Mouse (Mus musculus): ENCODE results near the gene Gm45062. TPM values are rescaled to one million over a fixed set of nuclear protein-coding genes. Genes with fewer than 3 reads are reported as not detected.

The Gm45062 gene
- polyA plus RNA-seq (2015; fragmentation: Nextera tagmentation; extraction: Ambion mirVana), result 2.1 and 3.3 TPM in 2 replicates

- WGBS, result 1% methylated on average over 59 of the region's 64 CpGs
- DNase-seq (ENCODE audit: low spot score) (peak; percentile 99), ATAC-seq (peak; percentile 100)
- H3K4me2 ChIP-seq (replicated peaks; ENCODE audit: low read depth, low read length), result peak within 1 kb of the TSS; percentile 77
- H3K9me3 ChIP-seq (ENCODE audit: low read length), result no peaks in the 10 kb centered on the region
- no peaks in the 10 kb centered on the region for H3K27me3 ChIP-seq (replicated peaks; ENCODE audit: insufficient read depth, low read length)
- peak within 1 kb of the TSS; percentile 79 for H3K27ac ChIP-seq (ENCODE audit: low read length)
- TF ChIP-seq CTCF (IDR thresholded peaks at IDR 0.05) (no peak), EP300 (IDR thresholded peaks at IDR 0.05) (peak; percentile 34; the same call in 1 of the 2 replicates)
- peak within 1 kb of the TSS; percentile 88 for H3K4me3 ChIP-seq (ENCODE audit: low read depth, low read length)
- H3K4me1 ChIP-seq (ENCODE audit: insufficient read depth, low read depth, low read length), result no peaks in the 10 kb centered on the region; the same call in 1 of the 2 replicates
- peak within 1 kb of the TSS; percentile 68 for H3K9ac ChIP-seq (replicated peaks; ENCODE audit: low read depth)
- H3K36me3 ChIP-seq (ENCODE audit: insufficient read depth, low read length), result no peaks in the 10 kb centered on the region; the same call in 1 of the 2 replicates
Observed at GRCm38 (mm10) chr6:8259004-8259666, at the start of gene Gm45062, which contains the start of the genes Rpa3 and Umad1. Gene Gm45062, plus strand, starts transcription at chr6:8259450. Gene Rpa3, minus strand, starts transcription at chr6:8259173. Gene Umad1, plus strand, starts transcription at chr6:8259288.

GRCm38 (mm10) chr6:8209866-8210186, 49.4 kb upstream of the Gm45062 start:
- H3K4me1 ChIP-seq (ENCODE audit: insufficient read depth, low read depth, low read length), result peaks cover 8% of the 10 kb centered on the region; the same call in 1 of the 2 replicates
- WGBS, result 7% methylated on average over 10 of the region's 10 CpGs
- ATAC-seq (no peak), DNase-seq (ENCODE audit: low spot score) (no peak)
- H3K4me3 ChIP-seq (ENCODE audit: low read depth, low read length), result peak overlapping the region; percentile 80
- no peaks in the 10 kb centered on the region for H3K9me3 ChIP-seq (ENCODE audit: low read length)
- H3K27me3 ChIP-seq (replicated peaks; ENCODE audit: insufficient read depth, low read length), result no peaks in the 10 kb centered on the region
- no peaks in the 10 kb centered on the region for H3K36me3 ChIP-seq (ENCODE audit: insufficient read depth, low read length)
- H3K27ac ChIP-seq (ENCODE audit: low read length), result peak overlapping the region; percentile 97
- TF ChIP-seq EP300 (IDR thresholded peaks at IDR 0.05) (no peak), CTCF (IDR thresholded peaks at IDR 0.05) (no peak)
- H3K4me2 ChIP-seq (replicated peaks; ENCODE audit: low read depth, low read length), result peak overlapping the region; percentile 75
- H3K9ac ChIP-seq (replicated peaks; ENCODE audit: low read depth), result peak overlapping the region; percentile 88

GRCm38 (mm10) chr6:8210661-8211060, 48.6 kb upstream of the Gm45062 start:
- TF ChIP-seq CTCF (IDR thresholded peaks at IDR 0.05) (no peak), EP300 (IDR thresholded peaks at IDR 0.05) (no peak)
- no peaks in the 10 kb centered on the region for H3K27me3 ChIP-seq (replicated peaks; ENCODE audit: insufficient read depth, low read length)
- WGBS, result 90% methylated on average over 3 of the region's 3 CpGs
- H3K4me1 ChIP-seq (ENCODE audit: insufficient read depth, low read depth, low read length), result peaks cover 8% of the 10 kb centered on the region; the same call in 1 of the 2 replicates
- no peaks in the 10 kb centered on the region for H3K9me3 ChIP-seq (ENCODE audit: low read length)
- no peak overlapping the region for H3K4me2 ChIP-seq (replicated peaks; ENCODE audit: low read depth, low read length)
- no peaks in the 10 kb centered on the region; the same call in 1 of the 2 replicates for H3K36me3 ChIP-seq (ENCODE audit: insufficient read depth, low read length)
- H3K4me3 ChIP-seq (ENCODE audit: low read depth, low read length), result no peak overlapping the region
- H3K27ac ChIP-seq (ENCODE audit: low read length), result no peak overlapping the region
- ATAC-seq, result no peak
- H3K9ac ChIP-seq (replicated peaks; ENCODE audit: low read depth), result no peak overlapping the region
- DNase-seq (ENCODE audit: low spot score), result no peak

- Histone ChIP-seq H3K4me2 (replicated peaks; ENCODE audit: low read depth, low read length) (no peak overlapping the region), H3K4me3 (ENCODE audit: low read depth, low read length) (no peak overlapping the region), H3K36me3 (ENCODE audit: insufficient read depth, low read length) (peaks cover 10% of the 10 kb centered on the region; the same call in 1 of the 2 replicates), H3K9ac (replicated peaks; ENCODE audit: low read depth) (no peak overlapping the region), H3K27ac (ENCODE audit: low read length) (no peak overlapping the region), H3K4me1 (ENCODE audit: insufficient read depth, low read depth, low read length) (no peaks in the 10 kb centered on the region), H3K27me3 (replicated peaks; ENCODE audit: insufficient read depth, low read length) (no peaks in the 10 kb centered on the region), H3K9me3 (ENCODE audit: low read length) (no peaks in the 10 kb centered on the region)
- ATAC-seq (no peak), DNase-seq (ENCODE audit: low spot score) (no peak)
- TF ChIP-seq CTCF (IDR thresholded peaks at IDR 0.05) (no peak), EP300 (IDR thresholded peaks at IDR 0.05) (no peak)
- 84% methylated on average over 3 of the region's 3 CpGs for WGBS
Observed at GRCm38 (mm10) chr6:8227035-8227434, 32.2 kb upstream of the Gm45062 start.

- H3K27me3 ChIP-seq (replicated peaks; ENCODE audit: insufficient read depth, low read length), result no peaks in the 10 kb centered on the region
- H3K9ac ChIP-seq (replicated peaks; ENCODE audit: low read depth), result no peak overlapping the region
- ATAC-seq (no peak), DNase-seq (ENCODE audit: low spot score) (no peak)
- H3K4me2 ChIP-seq (replicated peaks; ENCODE audit: low read depth, low read length), result no peak overlapping the region
- 85% methylated on average over 3 of the region's 3 CpGs for WGBS
- no peaks in the 10 kb centered on the region for H3K9me3 ChIP-seq (ENCODE audit: low read length)
- H3K36me3 ChIP-seq (ENCODE audit: insufficient read depth, low read length), result peaks cover 11% of the 10 kb centered on the region
- no peak overlapping the region for H3K27ac ChIP-seq (ENCODE audit: low read length)
- TF ChIP-seq CTCF (IDR thresholded peaks at IDR 0.05), result no peak
- TF ChIP-seq EP300 (IDR thresholded peaks at IDR 0.05), result no peak
- no peaks in the 10 kb centered on the region for H3K4me1 ChIP-seq (ENCODE audit: insufficient read depth, low read depth, low read length)
- no peak overlapping the region for H3K4me3 ChIP-seq (ENCODE audit: low read depth, low read length)
Observed at GRCm38 (mm10) chr6:8228596-8228995, 30.7 kb upstream of the Gm45062 start.

GRCm38 (mm10) chr6:8258316-8258715, 934 bp upstream of the Gm45062 start:
- Histone ChIP-seq H3K4me2 (replicated peaks; ENCODE audit: low read depth, low read length) (peak overlapping the region; percentile 58), H3K36me3 (ENCODE audit: insufficient read depth, low read length) (no peaks in the 10 kb centered on the region; the same call in 1 of the 2 replicates), H3K27me3 (replicated peaks; ENCODE audit: insufficient read depth, low read length) (no peaks in the 10 kb centered on the region), H3K4me1 (ENCODE audit: insufficient read depth, low read depth, low read length) (no peaks in the 10 kb centered on the region; the same call in 1 of the 2 replicates), H3K27ac (ENCODE audit: low read length) (0 out of 2 replicates have a peak overlapping the region, but pooled peaks have one; percentile 76), H3K4me3 (ENCODE audit: low read depth, low read length) (peak overlapping the region; percentile 88), H3K9ac (replicated peaks; ENCODE audit: low read depth) (peak overlapping the region; percentile 60), H3K9me3 (ENCODE audit: low read length) (no peaks in the 10 kb centered on the region)
- DNase-seq (ENCODE audit: low spot score) (peak; percentile 15), ATAC-seq (no peak)
- 5% methylated on average over 6 of the region's 6 CpGs for WGBS
- no peak for TF ChIP-seq CTCF (IDR thresholded peaks at IDR 0.05)
- TF ChIP-seq EP300 (IDR thresholded peaks at IDR 0.05), result no peak
